Mouse (Mus musculus) stomach, embryonic 14.5 days (tissue): Measurements from ENCODE around the gene Inca1. TPM values are rescaled to one million over a fixed set of nuclear protein-coding genes. Genes with fewer than 3 reads are reported as not detected.

Source experiments
- ATAC-seq: fragments of 200-750 bp; cut with Nextera tagmentation; 2 replicates; pipeline ENCODE4 v1.8.0; 2017; ENCODE audit warnings: low read depth, moderate TSS enrichment; ENCODE audit not compliant: insufficient number of reproducible peaks, insufficient read depth, low FRiP score
- H3K27ac ChIP-seq: fragments of 300-500 bp; sonication (generic); 2 replicates; pipeline ENCODE4 v1.5.1; 2014; ENCODE audit warnings: mild to moderate bottlenecking, low read length, moderate library complexity, mixed read lengths
- H3K27me3 ChIP-seq: fragments of 300-500 bp; sonication (generic); 2 replicates; pipeline ENCODE4 v1.6.1; 2014; ENCODE audit warnings: low read length, control low read depth, mixed read lengths; ENCODE audit not compliant: control insufficient read depth, insufficient read depth
- H3K36me3 ChIP-seq: fragments of 300-500 bp; sonication (generic); 2 replicates; pipeline ENCODE4 v1.6.1; 2014; ENCODE audit warnings: mild to moderate bottlenecking, control low read depth, low read length, moderate library complexity, mixed read lengths; ENCODE audit not compliant: control insufficient read depth, insufficient read depth
- H3K4me1 ChIP-seq: fragments of 300-500 bp; sonication (generic); 2 replicates; pipeline ENCODE4 v1.6.1; 2014; ENCODE audit warnings: low read length, control low read depth, mixed read lengths; ENCODE audit not compliant: control insufficient read depth, insufficient read depth
- H3K4me2 ChIP-seq: fragments of 300-500 bp; sonication (generic); replicated peaks from 2 replicates; pipeline ENCODE4 v1.6.1; 2014; ENCODE audit warnings: low read depth, low read length, control low read depth
- H3K4me3 ChIP-seq: fragments of 300-500 bp; sonication (generic); 2 replicates; pipeline ENCODE4 v1.5.1; 2014; ENCODE audit warnings: low read depth, low read length, control low read depth
- H3K9ac ChIP-seq: fragments of 300-500 bp; sonication (generic); replicated peaks from 2 replicates; pipeline ENCODE4 v1.6.1; 2014; ENCODE audit warnings: low read depth, mild to moderate bottlenecking, control low read depth, low read length, moderate library complexity, mixed read lengths
- H3K9me3 ChIP-seq: fragments of 300-500 bp; sonication (generic); 2 replicates; pipeline ENCODE4 v1.6.1; 2016; ENCODE audit warnings: low read depth, low read length, control low read depth; ENCODE audit not compliant: control insufficient read depth
- WGBS: fragments of 180-500 bp; shearing (Covaris S2); extraction: QIAGEN DNeasy Blood & Tissue Kit; methylation state at CpG from one replicate; pipeline ENCODE4 v1.1.7; 2014; 5-methylcytosine and 5-hydroxymethylcytosine counted together
- polyA plus RNA-seq: library from polyadenylated mRNA; unstranded; fragments of >200 nt; fragmentation: Nextera tagmentation; extraction: Ambion mirVana; gene quantifications from 2 replicates; pipeline ENCODE4 v1.2.1, GENCODE M21; 2014

Gene Inca1
- 1.0 and 1.9 TPM in 2 replicates for polyA plus RNA-seq

DNA sequence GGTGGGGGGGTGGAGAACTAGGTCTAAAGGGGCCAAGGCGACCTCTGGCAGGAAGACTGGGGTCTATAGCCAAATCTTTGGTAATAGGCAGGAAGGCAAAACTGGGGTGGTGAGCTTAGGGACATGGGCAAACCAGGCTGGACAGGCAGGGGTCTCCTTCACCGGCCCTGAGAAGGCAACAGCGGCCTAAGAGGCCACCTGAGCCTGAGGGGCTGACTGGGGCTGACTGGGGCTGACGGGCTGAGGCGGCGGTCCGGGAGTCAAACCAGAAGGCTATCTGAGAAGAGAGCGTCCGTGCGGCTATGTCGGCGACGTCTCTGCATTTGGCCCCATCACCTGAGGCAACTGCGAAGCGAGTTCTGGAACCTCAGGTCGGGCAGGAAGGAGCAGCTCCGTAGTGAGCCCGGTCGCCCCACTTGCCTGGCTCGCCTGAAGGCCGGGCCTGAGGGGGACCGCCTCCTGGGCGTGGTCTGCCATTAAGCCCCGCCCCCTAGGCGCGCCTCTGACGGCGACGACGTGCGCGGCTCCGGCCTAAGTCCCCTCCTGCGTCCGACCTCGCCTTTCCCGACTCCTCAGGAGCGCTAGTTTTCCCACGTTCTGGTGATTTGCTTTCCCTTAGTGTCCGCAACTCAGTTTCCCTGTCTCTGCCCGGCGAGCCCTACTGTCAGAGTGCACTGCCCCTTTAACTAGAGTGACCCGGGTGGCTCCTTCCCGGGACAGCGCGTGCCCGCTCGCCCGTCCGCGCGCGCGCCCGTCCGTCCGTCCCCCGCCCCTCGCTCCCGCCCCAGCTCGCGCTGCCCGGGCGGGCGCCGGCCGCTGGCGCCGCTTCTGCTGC lies at the start of gene Inca1, which contains the start of gene Kif1c:
Gene Inca1 (minus strand): TSS at position 434 of the 835 bp plus-strand sequence.
Gene Kif1c (plus strand): TSS at position 827 of the 835 bp plus-strand sequence.
- Histone ChIP-seq H3K4me2 (peak within 1 kb of the TSS; percentile 84), H3K36me3 (peaks cover 19% of the 10 kb centered on the region), H3K4me1 (peaks cover 18% of the 10 kb centered on the region; the same call in 1 of the 2 replicates), H3K4me3 (peak within 1 kb of the TSS; percentile 93), H3K9ac (peak within 1 kb of the TSS; percentile 92), H3K27ac (peak within 1 kb of the TSS; percentile 94), H3K9me3 (no peaks in the 10 kb centered on the region), H3K27me3 (no peaks in the 10 kb centered on the region)
- WGBS = 2% methylated on average over 55 of the region's 69 CpGs
- peak; percentile 94 for ATAC-seq

DNA sequence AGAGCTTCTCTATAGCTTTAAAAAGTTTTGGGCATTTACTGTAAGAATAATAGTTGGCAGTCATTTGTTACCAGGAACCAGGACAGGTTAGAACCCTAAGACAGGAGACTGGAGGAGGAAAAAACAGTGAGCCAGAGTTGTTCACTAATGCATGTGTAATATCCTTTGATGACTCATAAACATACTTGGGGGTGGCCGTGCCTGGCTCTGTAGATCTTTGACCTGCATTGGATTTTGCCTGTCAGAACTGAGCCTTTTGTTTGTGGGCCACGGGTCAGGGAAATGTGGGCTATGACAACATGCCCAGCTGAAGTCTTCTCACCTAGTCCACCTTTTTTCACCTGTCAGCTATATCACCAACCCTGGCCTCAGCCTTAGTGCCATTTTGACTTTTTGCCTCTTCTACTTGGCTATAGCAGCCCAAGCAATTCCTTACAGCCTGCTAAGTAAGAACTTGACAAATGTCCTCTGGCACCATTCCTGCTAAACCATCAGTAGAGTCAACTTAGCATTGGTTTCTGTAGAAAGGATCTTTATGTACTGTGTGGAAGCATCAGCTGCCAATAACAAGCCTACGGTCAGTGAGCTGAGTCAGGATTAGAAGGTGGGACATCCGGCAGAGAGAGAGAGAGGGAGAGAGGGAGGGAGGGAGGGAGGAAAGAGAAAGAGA lies 48.1 kb upstream of the Inca1 start:
- Histone ChIP-seq H3K9ac (no peak overlapping the region), H3K4me2 (no peak overlapping the region), H3K36me3 (no peaks in the 10 kb centered on the region), H3K27ac (no peak overlapping the region), H3K9me3 (no peaks in the 10 kb centered on the region), H3K4me3 (no peak overlapping the region), H3K27me3 (no peaks in the 10 kb centered on the region), H3K4me1 (no peaks in the 10 kb centered on the region)
- 69% methylated on average over 4 of the region's 4 CpGs for WGBS
- no peak for ATAC-seq

DNA sequence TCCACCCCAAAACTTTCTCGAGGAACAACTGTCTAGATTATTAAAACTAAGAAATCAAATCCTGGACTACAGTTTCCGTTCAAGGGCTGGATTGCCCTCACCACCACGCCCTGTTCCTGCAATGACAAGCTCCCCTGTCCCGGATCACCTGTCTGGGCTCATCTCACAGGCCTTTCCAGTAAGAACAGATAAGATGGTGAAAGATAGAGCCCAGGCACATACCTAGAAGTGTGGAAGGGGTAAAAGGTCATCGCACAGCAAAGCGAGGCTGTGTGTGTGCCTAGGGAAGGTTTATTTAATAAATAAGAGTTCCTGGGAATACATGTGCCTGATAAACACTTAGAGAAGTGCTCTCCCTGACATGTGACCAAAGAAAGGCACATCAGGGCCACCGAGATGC lies 45.7 kb upstream of the Inca1 start:
- Histone ChIP-seq H3K4me1 (no peaks in the 10 kb centered on the region), H3K9ac (no peak overlapping the region), H3K9me3 (no peaks in the 10 kb centered on the region), H3K36me3 (no peaks in the 10 kb centered on the region), H3K27ac (no peak overlapping the region), H3K27me3 (no peaks in the 10 kb centered on the region), H3K4me2 (no peak overlapping the region), H3K4me3 (no peak overlapping the region)
- ATAC-seq = no peak
- 72% methylated on average over 7 of the region's 7 CpGs for WGBS

- Histone ChIP-seq H3K4me2 (no peak overlapping the region), H3K9me3 (no peaks in the 10 kb centered on the region), H3K27ac (no peak overlapping the region), H3K36me3 (no peaks in the 10 kb centered on the region), H3K27me3 (no peaks in the 10 kb centered on the region), H3K4me1 (no peaks in the 10 kb centered on the region), H3K9ac (no peak overlapping the region), H3K4me3 (no peak overlapping the region)
- ATAC-seq = no peak
- WGBS = 78% methylated on average over 12 of the region's 12 CpGs
These were observed 42.9 kb upstream of the Inca1 start for GRCm38 (mm10) chr11:70742581-70743459.

DNA sequence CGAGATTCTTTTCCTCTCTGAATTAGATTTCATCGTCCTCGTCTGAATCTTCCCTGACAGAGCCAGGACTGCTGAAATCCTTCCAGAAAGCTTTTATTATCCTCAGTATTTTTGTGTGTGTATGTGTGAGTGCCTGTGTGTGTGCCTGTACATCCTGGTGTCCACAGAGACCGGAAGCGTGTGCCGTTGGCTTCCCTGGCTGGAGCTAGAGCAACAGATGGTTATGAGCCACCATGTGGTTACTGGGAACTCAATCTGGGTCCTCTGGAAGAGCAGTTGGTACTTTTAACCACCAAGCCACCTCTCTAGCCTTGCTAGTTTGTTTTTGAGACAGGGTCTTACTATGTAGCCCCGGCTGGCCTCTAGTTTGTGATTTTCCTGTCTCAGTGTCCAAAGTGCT lies 42.2 kb upstream of the Inca1 start:
- Histone ChIP-seq H3K4me2 (no peak overlapping the region), H3K36me3 (no peaks in the 10 kb centered on the region), H3K27ac (no peak overlapping the region), H3K9me3 (no peaks in the 10 kb centered on the region), H3K9ac (no peak overlapping the region), H3K27me3 (no peaks in the 10 kb centered on the region), H3K4me3 (no peak overlapping the region), H3K4me1 (no peaks in the 10 kb centered on the region)
- no peak for ATAC-seq
- 91% methylated on average over 7 of the region's 7 CpGs for WGBS

DNA sequence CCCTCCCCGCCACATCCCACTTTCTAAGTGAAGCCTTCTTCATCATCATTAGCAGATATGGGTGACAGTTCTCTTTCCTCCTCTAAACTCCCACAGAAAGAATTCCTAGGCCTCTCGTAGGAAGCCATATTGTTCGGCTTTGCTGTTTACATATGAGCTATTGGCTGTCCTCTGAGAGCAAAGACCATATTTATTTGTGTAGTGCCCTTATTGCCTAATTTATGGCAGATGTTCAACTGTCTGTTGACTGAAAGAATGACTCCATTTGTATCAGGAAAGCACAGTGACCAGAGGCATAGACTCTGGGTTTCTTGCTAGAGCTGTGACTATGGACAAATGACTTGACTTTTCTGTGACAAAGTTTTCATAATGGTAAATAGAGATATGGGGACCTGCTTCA lies 41.6 kb upstream of the Inca1 start:
- H3K36me3 ChIP-seq = no peaks in the 10 kb centered on the region
- no peak overlapping the region for H3K9ac ChIP-seq
- no peak overlapping the region for H3K4me2 ChIP-seq
- no peaks in the 10 kb centered on the region for H3K4me1 ChIP-seq
- no peak overlapping the region for H3K4me3 ChIP-seq
- H3K27ac ChIP-seq = no peak overlapping the region
- H3K27me3 ChIP-seq = no peaks in the 10 kb centered on the region
- WGBS = 80% methylated on average over 3 of the region's 3 CpGs
- no peak for ATAC-seq
- H3K9me3 ChIP-seq = no peaks in the 10 kb centered on the region

DNA sequence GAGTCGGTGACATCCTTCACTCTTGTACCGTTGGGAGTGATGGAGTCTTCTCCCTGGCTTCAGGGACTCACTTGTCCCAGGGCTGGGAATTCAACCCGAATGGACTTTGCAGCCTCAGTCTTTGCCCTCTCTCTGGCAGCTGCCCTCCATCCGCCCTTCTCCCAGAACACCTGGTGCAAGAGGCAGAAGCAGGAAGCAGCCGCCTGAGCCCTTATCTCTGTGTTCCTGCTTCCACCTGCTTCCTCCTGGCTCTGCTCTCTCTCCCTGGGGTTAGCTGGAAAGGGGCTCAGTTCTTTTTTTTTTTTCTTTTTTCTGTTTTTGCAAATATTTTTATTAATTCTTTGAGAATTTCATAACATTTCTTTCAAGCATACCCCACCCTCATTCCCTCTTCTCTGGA lies 37.8 kb upstream of the Inca1 start:
- WGBS = 48% methylated on average over 5 of the region's 5 CpGs
- H3K27me3 ChIP-seq = no peaks in the 10 kb centered on the region
- no peaks in the 10 kb centered on the region for H3K4me1 ChIP-seq
- no peak overlapping the region for H3K9ac ChIP-seq
- H3K36me3 ChIP-seq = no peaks in the 10 kb centered on the region
- no peaks in the 10 kb centered on the region for H3K9me3 ChIP-seq
- H3K4me2 ChIP-seq = no peak overlapping the region
- no peak overlapping the region for H3K4me3 ChIP-seq
- H3K27ac ChIP-seq = no peak overlapping the region
- ATAC-seq = no peak

DNA sequence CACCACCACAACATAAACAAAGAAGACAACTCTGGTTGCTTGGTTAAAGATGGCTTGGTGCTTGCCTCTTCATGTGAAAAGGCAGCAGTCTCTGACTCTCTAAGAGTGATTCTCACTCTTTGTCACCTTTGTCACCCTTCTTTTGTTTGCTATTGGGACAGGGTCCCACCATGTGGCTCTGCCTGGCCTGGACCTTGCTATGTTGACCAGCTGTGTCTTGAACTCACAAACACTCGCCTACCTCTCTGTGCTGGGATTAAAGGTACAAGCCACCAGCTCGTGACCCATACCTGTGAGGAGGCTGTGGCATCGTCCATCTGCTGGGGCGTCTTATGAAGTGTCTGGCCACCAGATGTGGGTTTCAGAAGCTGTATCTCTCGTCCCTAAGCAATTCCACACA lies 33.3 kb upstream of the Inca1 start:
- Histone ChIP-seq H3K27me3 (no peaks in the 10 kb centered on the region), H3K4me1 (no peaks in the 10 kb centered on the region), H3K9me3 (no peaks in the 10 kb centered on the region), H3K27ac (no peak overlapping the region), H3K4me3 (no peak overlapping the region), H3K4me2 (no peak overlapping the region), H3K9ac (no peak overlapping the region), H3K36me3 (peaks cover 6% of the 10 kb centered on the region; the same call in 1 of the 2 replicates)
- WGBS = 57% methylated on average over 5 of the region's 5 CpGs
- no peak for ATAC-seq
